Mouse (Mus musculus) intestine, embryonic 15.5 days (tissue): Measurements from ENCODE around the gene Mab21l3. TPM values are rescaled to one million over a fixed set of nuclear protein-coding genes. Genes with fewer than 3 reads are reported as not detected.
"Not testable (repeated sequence)": the region's sequence is repeated elsewhere in the genome, so short reads cannot be mapped to it uniquely, and the experiment has no call there.

Experiments used
- ATAC-seq: fragments of 200-750 bp; cut with Nextera tagmentation; 2 replicates; pipeline ENCODE4 v1.8.0; 2017; ENCODE audit warnings: moderate TSS enrichment, moderate library complexity
- H3K27ac ChIP-seq: fragments of 300-500 bp; sonication (generic); 2 replicates; pipeline ENCODE4 v1.5.1; 2015; ENCODE audit warnings: mild to moderate bottlenecking, inconsistent platforms
- H3K27me3 ChIP-seq: fragments of 300-500 bp; sonication (generic); replicated peaks from 2 replicates; pipeline ENCODE4 v1.6.1; 2015; ENCODE audit warnings: inconsistent platforms
- H3K36me3 ChIP-seq: fragments of 300-500 bp; sonication (generic); 2 replicates; pipeline ENCODE4 v1.6.1; 2015; ENCODE audit warnings: inconsistent platforms
- H3K4me1 ChIP-seq: fragments of 300-500 bp; sonication (generic); replicated peaks from 2 replicates; pipeline ENCODE4 v1.6.1; 2015; ENCODE audit warnings: inconsistent platforms
- H3K4me2 ChIP-seq: fragments of 300-500 bp; sonication (generic); replicated peaks from 2 replicates; pipeline ENCODE4 v1.6.1; 2015; ENCODE audit warnings: mild to moderate bottlenecking, inconsistent platforms
- H3K4me3 ChIP-seq: fragments of 300-500 bp; sonication (generic); replicated peaks from 2 replicates; pipeline ENCODE4 v1.5.1; 2015; ENCODE audit warnings: inconsistent platforms
- H3K9ac ChIP-seq: fragments of 300-500 bp; sonication (generic); 2 replicates; pipeline ENCODE4 v1.6.1; 2015; ENCODE audit warnings: inconsistent platforms
- H3K9me3 ChIP-seq: fragments of 300-500 bp; sonication (generic); 2 replicates; pipeline ENCODE4 v1.6.1; 2016; ENCODE audit warnings: inconsistent platforms
- WGBS: fragments of 180-500 bp; shearing (Covaris S2); methylation state at CpG from one replicate; pipeline ENCODE4 v1.1.7; 2015; 5-methylcytosine and 5-hydroxymethylcytosine counted together
- polyA plus RNA-seq: library from polyadenylated mRNA; unstranded; fragments of >200 nt; fragmentation: Nextera tagmentation; extraction: Ambion mirVana; gene quantifications from 2 replicates; pipeline ENCODE4 v1.2.1, GENCODE M21; 2015

The Mab21l3 gene
- polyA plus RNA-seq, 1 experiment from 2014 or later = 6.4 TPM

GRCm38 (mm10) chr3:101836045-101836444 lies 12.7 kb downstream of the Mab21l3 start:
- Histone ChIP-seq H3K27me3 (no peaks in the 10 kb centered on the region), H3K4me1 (peaks cover 13% of the 10 kb centered on the region), H3K9me3 (no peaks in the 10 kb centered on the region), H3K36me3 (no peaks in the 10 kb centered on the region), H3K9ac (no peak overlapping the region), H3K4me2 (peak overlapping the region; percentile 59), H3K4me3 (peak overlapping the region; percentile 20), H3K27ac (peak overlapping the region; percentile 38; the same call in 1 of the 2 replicates)
- 2% methylated on average over 8 of the region's 8 CpGs for WGBS
- ATAC-seq = peak; percentile 90

- Histone ChIP-seq H3K9ac (no peak overlapping the region), H3K4me3 (no peak overlapping the region), H3K36me3 (no peaks in the 10 kb centered on the region), H3K27ac (peak overlapping the region; percentile 80), H3K27me3 (no peaks in the 10 kb centered on the region), H3K9me3 (no peaks in the 10 kb centered on the region), H3K4me1 (peaks cover 18% of the 10 kb centered on the region), H3K4me2 (peak overlapping the region; percentile 22)
- ATAC-seq = peak; percentile 80
- WGBS = 18% methylated on average over 10 of the region's 10 CpGs
Measured at GRCm38 (mm10) chr3:101831189-101831858, 17.4 kb downstream of the Mab21l3 start.

- no peak for ATAC-seq
- H3K9me3 ChIP-seq = no peaks in the 10 kb centered on the region
- 72% methylated on average over 10 of the region's 10 CpGs for WGBS
- H3K27ac ChIP-seq = 0 out of 2 replicates have a peak overlapping the region, but pooled peaks have one; percentile 66
- H3K27me3 ChIP-seq = no peaks in the 10 kb centered on the region
- H3K4me2 ChIP-seq = no peak overlapping the region
- H3K4me1 ChIP-seq = peaks cover 15% of the 10 kb centered on the region
- H3K9ac ChIP-seq = no peak overlapping the region
- no peak overlapping the region for H3K4me3 ChIP-seq
- H3K36me3 ChIP-seq = no peaks in the 10 kb centered on the region
Measured at GRCm38 (mm10) chr3:101829881-101830616, 18.7 kb downstream of the Mab21l3 start.

DNA sequence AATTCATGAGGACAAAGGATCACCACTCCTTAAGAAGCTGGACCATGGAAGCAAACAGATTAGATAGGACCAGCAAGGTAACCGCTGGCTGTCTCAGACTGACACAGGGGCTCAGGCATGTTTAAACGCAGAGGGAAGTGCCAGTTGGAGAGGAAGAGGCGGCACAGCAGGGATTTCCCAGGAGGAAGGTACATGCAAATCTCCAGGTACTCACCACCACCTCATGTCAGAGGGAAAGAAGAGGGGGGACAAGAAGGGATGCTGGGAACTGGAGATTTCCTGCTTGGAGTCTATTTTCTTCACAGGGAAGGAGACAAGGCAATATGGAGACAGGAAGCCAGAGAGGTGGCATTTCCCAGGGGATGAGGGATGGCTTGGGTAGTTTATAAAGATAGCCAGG lies 20.2 kb downstream of the Mab21l3 start:
- WGBS = 34% methylated on average over 3 of the region's 3 CpGs
- no peaks in the 10 kb centered on the region for H3K27me3 ChIP-seq
- no peak overlapping the region for H3K4me3 ChIP-seq
- peak overlapping the region; percentile 68 for H3K27ac ChIP-seq
- no peaks in the 10 kb centered on the region for H3K9me3 ChIP-seq
- H3K36me3 ChIP-seq = no peaks in the 10 kb centered on the region
- H3K4me2 ChIP-seq = peak overlapping the region; percentile 17
- no peak for ATAC-seq
- 0 out of 2 replicates have a peak overlapping the region, but pooled peaks have one; percentile 3 for H3K9ac ChIP-seq
- H3K4me1 ChIP-seq = peaks cover 18% of the 10 kb centered on the region

- peak; percentile 63 for ATAC-seq
Measured at GRCm38 (mm10) chr3:101827220-101827715, 21.5 kb downstream of the Mab21l3 start.

DNA sequence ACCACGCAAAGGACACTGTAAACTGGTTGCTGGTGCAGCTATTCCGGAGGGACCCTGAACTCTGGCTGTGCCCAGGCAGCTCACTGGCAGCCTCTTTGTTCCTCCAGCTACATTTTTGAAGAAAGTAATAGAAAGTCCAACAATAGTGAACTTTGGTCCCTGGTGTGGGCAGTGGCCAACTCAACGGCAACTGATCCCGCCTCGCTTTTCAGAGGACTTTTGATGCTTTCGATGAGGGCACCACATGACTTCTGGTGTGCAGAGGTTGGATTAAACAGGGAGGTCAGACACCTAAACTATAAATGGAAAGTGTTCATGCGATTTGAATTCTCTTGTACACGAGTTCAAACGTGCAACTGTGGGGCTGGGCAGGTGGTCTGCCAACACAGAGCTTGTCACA lies 24.4 kb downstream of the Mab21l3 start:
- Histone ChIP-seq H3K9me3 (no peaks in the 10 kb centered on the region), H3K4me1 (peaks cover 4% of the 10 kb centered on the region; the same call in 1 of the 2 replicates), H3K36me3 (no peaks in the 10 kb centered on the region), H3K27ac (no peak overlapping the region), H3K4me3 (no peak overlapping the region), H3K9ac (no peak overlapping the region), H3K27me3 (no peaks in the 10 kb centered on the region), H3K4me2 (no peak overlapping the region)
- peak; percentile 11 for ATAC-seq
- 77% methylated on average over 9 of the region's 9 CpGs for WGBS

More at GRCm38 (mm10) chr3:101827220-101827715, 21.5 kb downstream of the Mab21l3 start:
- Histone ChIP-seq H3K27me3 (no peaks in the 10 kb centered on the region), H3K9ac (no peak overlapping the region), H3K4me1 (peaks cover 15% of the 10 kb centered on the region), H3K4me3 (no peak overlapping the region), H3K27ac (no peak overlapping the region), H3K4me2 (no peak overlapping the region), H3K9me3 (no peaks in the 10 kb centered on the region), H3K36me3 (no peaks in the 10 kb centered on the region)
- 64% methylated on average over 6 of the region's 6 CpGs for WGBS

GRCm38 (mm10) chr3:101822052-101822451 lies 26.7 kb downstream of the Mab21l3 start:
- 76% methylated on average over 5 of the region's 5 CpGs for WGBS
- H3K4me1 ChIP-seq = 0 out of 2 replicates have a peak, but pooled peaks cover 3% of the 10 kb centered on the region
- H3K27me3 ChIP-seq = no peaks in the 10 kb centered on the region
- H3K4me3 ChIP-seq = no peak overlapping the region
- H3K36me3 ChIP-seq = no peaks in the 10 kb centered on the region
- H3K9ac ChIP-seq = no peak overlapping the region
- no peak for ATAC-seq
- H3K27ac ChIP-seq = no peak overlapping the region
- H3K4me2 ChIP-seq = no peak overlapping the region
- no peaks in the 10 kb centered on the region for H3K9me3 ChIP-seq

DNA sequence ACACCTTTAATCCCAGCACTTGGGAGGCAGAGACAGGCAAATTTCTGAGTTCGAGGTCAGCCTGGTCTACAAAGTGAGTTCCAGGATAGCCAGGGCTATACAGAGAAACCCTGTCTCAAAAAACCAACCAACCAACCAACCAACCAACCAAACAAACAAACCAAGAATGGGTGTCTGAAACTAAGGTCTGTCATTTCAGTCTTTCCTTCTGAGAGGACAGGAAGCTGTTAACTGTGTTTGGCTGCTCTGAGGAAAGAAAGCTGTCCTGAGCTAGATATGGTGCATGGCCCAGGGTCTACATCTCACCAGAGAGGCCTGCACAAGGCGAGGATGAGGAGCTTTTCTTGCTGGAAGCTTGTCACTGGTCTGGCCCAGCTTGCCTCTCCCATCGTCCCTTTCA lies 28.1 kb downstream of the Mab21l3 start:
- 77% methylated on average over 3 of the region's 3 CpGs for WGBS
- H3K36me3 ChIP-seq, H3K4me3 ChIP-seq, H3K4me1 ChIP-seq, H3K27ac ChIP-seq, H3K9me3 ChIP-seq, H3K27me3 ChIP-seq, ATAC-seq, H3K9ac ChIP-seq, H3K4me2 ChIP-seq: not testable (repeated sequence)

GRCm38 (mm10) chr3:101816006-101816405 lies 32.8 kb downstream of the Mab21l3 start:
- Histone ChIP-seq H3K9me3 (no peaks in the 10 kb centered on the region), H3K4me3 (no peak overlapping the region), H3K9ac (no peak overlapping the region), H3K36me3 (no peaks in the 10 kb centered on the region), H3K4me1 (no peaks in the 10 kb centered on the region), H3K27me3 (no peaks in the 10 kb centered on the region), H3K27ac (no peak overlapping the region), H3K4me2 (no peak overlapping the region)
- WGBS = 87% methylated on average over 3 of the region's 3 CpGs
- ATAC-seq = no peak

- Histone ChIP-seq H3K4me3 (no peak overlapping the region), H3K4me1 (no peaks in the 10 kb centered on the region), H3K27me3 (no peaks in the 10 kb centered on the region), H3K36me3 (no peaks in the 10 kb centered on the region), H3K27ac (no peak overlapping the region), H3K4me2 (no peak overlapping the region), H3K9ac (no peak overlapping the region), H3K9me3 (no peaks in the 10 kb centered on the region)
- ATAC-seq = no peak
- 83% methylated on average over 9 of the region's 9 CpGs for WGBS
Measured at GRCm38 (mm10) chr3:101814790-101815189, 34.0 kb downstream of the Mab21l3 start.

DNA sequence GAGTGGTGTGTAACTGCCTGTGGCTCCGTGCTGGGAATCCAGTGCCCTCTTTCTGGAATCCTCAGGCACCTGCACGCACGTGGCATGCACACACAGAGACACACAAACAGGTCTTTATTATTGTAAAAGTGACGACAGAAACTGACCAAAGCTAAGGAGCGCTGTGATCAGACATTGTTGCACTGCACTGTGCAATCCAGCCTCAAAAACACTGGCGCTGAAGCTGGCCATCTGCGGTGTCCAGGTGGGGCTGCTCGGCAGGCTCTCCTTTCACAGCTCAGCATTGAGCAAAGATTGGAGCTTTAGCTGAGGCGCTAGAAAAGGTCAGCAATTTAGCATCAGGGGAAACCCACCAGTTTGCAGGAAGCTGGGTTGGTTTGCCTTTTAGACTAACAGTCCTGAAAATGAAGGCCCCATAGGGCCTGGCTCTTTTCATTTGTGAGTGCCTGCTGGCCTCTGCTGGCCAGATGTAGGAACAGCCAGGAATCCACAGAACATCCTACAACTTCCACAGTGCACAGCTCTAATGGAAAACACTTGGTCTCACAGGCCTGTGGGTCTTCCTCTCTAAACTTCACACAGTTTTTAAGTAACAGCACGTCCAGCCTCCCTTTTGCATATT lies 36.3 kb downstream of the Mab21l3 start:
- no peaks in the 10 kb centered on the region for H3K9me3 ChIP-seq
- no peak overlapping the region for H3K9ac ChIP-seq
- H3K4me3 ChIP-seq = no peak overlapping the region
- 62% methylated on average over 10 of the region's 10 CpGs for WGBS
- H3K4me2 ChIP-seq = no peak overlapping the region
- no peaks in the 10 kb centered on the region for H3K27me3 ChIP-seq
- H3K4me1 ChIP-seq = no peaks in the 10 kb centered on the region
- no peak overlapping the region for H3K27ac ChIP-seq
- peak; percentile 81 for ATAC-seq
- H3K36me3 ChIP-seq = no peaks in the 10 kb centered on the region

DNA sequence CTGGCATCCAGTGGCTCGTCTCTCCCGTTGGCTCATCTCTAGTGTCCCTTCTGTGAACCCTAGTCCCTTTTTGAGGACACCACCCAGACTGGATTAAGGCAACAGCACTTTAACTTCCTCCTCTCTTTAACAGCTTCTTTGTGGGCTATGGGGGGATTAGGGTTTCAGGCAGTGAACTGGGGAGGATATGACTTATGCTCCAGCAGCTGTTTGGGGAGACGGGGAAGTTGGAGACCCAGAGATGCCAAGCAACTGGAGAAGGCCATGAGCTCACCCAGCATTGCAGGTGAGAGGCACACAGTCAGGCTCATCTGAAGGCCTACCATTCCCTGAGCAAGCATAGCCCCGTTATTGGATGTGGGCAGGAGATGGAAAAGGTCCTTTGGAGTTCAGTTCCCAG lies 36.8 kb downstream of the Mab21l3 start:
- ATAC-seq = peak; percentile 5; the same call in 1 of the 2 replicates
- WGBS = 58% methylated on average over 4 of the region's 4 CpGs

More for the DNA sequence above, 36.8 kb downstream of the Mab21l3 start:
- H3K4me2 ChIP-seq = no peak overlapping the region
- H3K36me3 ChIP-seq = no peaks in the 10 kb centered on the region
- H3K9me3 ChIP-seq = no peaks in the 10 kb centered on the region
- H3K27me3 ChIP-seq = no peaks in the 10 kb centered on the region
- no peak overlapping the region for H3K4me3 ChIP-seq
- H3K27ac ChIP-seq = no peak overlapping the region
- no peak overlapping the region for H3K9ac ChIP-seq
- no peaks in the 10 kb centered on the region for H3K4me1 ChIP-seq
